Mouse (Mus musculus): ENCODE data around the gene A830031A19Rik. TPM values are rescaled to one million over a fixed set of nuclear protein-coding genes. Genes with fewer than 3 reads are reported as not detected.

Gene A830031A19Rik
- polyA plus RNA-seq (2017; shearing (Covaris generic)), result not detected

GRCm38 (mm10) chr11:24074634-24075104 lies at the start of gene A830031A19Rik:
A830031A19Rik (minus strand) TSS chr11:24075054.

DNA sequence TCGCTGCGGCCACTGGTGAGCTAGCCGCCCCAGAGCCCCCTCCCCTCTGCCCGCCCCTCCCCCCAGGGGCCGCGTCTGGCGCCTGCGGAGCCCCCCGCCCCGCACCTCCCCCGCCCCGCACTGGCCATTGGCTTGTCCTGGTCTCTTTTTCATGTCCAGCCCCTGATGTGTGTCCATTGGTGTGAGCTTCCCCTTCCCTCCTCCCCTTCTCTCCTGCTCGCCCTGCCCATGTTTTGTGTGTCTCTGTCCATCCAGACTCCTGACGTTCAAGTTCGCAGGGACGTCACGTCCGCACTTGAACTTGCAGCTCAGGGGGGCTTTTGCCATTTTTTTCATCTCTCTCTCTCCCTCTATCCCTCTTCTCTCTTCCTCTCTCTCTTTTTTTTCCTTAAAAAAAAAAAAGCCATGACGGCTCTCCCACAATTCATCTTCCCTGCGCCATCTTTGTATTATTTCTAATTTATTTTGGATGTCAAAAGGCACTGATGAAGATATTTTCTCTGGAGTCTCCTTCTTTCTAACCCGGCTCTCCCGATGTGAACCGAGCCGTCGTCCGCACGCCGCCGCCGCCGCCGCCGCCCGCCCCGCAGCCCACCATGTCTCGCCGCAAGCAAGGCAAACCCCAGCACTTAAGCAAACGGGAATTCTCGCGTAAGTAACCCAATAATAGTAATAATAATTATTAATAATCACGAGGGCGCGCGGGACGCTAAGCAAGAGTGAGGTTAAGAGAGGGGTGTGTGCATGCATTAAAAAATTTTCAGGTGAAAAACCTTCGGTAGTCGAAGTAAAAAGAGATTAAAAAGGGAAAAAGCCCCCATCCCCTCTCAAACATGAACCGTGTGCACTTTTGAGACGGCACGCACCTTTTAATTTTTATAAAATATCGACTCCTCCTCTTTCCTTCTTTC lies 3.2 kb upstream of the A830031A19Rik start, which contains the start of gene Bcl11a:
Gene Bcl11a, plus strand, starts transcription at position 262 of the 911 bp plus-strand sequence.

Other genes with a start within 250 kb of the A830031A19Rik start
- gene Papolg, start 179.8 kb downstream of the A830031A19Rik start, polyA plus RNA-seq (2017; shearing (Covaris generic)), result 10 to 100 TPM; 31.0 to 43.4 TPM
- 1 to 10 TPM in 1 of 2 experiments, under 1 TPM in 1; 0.41 to 1.1 TPM for gene Bcl11a, start 3.0 kb upstream of the A830031A19Rik start, polyA plus RNA-seq (2017; shearing (Covaris generic))

All from activated CD4-positive, CD25-positive, alpha-beta regulatory T cell (primary cell).